Mouse (Mus musculus): ENCODE data around the gene Ankrd13d.
A peak's percentile ranks its signal among the peaks of the same experiment; 100 is the strongest.

The Ankrd13d gene

DNA sequence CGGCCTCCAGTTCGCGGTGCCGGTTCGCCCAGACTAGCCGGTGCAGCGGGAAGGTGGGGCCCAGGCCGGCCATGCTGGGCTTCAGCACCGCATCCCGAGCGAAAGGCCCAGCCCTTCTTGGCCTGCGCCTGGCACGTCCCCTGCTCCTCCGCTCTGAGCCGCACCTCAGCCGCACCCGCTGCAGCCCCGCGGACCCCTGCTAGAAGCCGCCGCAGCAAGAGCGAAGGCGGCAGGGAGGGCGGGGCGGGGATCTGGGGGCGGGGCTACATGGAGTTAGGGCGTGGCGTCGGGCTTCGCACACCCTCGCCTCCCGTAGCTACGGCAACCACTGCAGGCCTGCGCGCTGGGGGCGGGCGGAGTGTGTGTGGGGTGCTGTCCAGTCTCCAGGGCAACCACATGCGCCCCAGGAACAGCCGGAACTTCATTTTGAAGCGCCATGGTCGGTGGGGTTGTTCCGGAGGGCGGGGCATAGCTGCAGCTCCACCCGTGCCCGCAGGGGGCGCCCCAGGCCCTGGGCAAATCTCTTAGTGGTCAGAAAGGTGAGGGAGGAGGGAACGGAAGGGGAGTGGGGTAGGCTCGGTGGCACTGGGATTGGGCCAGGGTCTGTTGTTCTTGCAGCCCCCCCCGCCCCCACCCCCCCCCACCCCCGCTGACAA, at the start of gene Ankrd13d:
TSS of gene Ankrd13d (minus strand) at position 240 of the 656 bp plus-strand sequence.
- DNase-seq (ENCODE audit: low read depth, low spot score), result peak; percentile 96

DNA sequence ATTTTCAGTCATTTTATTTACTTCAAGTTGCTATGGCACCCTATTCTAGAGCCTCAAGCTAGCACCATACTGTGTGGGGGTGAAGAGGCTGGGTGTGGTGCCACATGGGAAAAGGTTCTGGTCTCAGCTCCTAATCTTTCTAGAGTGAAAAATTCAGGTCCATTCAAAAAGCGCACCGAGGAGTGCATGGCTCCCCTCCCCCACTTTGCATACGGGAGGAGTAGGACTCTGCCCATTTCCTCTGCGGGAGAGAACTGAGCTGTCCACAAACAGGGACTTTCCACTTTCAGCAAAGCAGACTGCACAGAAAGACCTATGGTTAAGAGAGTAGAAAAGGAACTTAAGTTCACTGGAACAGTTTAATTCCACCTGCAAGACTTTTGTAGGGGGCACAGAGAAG, 49.7 kb upstream of the Ankrd13d start:
- peak; percentile 89 for DNase-seq (ENCODE audit: low read depth, low spot score)

DNA sequence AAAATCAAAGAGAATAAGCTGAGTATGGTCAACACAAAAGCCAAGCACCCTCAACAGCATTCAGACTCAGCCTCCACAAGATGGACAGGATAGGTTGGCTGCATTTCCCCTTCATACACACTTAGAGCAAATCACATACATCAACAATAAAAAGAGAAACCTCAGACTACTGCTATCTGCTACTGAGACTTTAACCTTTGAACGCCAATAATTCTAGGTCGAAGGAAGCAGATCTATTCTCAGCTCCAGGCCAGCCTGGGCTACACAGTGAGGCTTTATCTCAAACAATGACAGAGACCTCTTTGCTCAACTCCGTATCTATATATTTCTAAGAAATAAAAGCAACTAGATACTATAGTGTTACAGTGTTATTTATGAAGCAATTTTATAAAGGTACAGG, 48.3 kb upstream of the Ankrd13d start:
- no peak for DNase-seq (ENCODE audit: low read depth, low spot score)

DNA sequence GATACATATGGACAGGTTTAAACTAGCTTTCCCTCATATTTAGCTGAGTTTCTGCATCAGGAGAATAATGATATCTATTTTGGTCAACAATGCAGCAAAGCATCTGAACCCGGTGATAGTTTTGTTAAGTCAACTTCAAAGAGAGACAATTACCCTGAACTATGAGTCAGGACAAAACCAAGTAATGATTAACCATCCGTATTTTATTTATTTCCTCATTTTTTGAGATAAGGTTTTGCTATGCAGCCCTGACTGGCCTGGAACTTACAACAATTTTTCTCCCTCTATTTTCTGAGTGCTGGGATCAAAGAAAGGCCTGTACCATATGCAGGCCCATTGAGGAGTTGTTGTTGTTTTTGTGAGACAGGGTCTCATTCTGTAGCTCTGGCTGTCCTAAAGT, 47.7 kb upstream of the Ankrd13d start:
- no peak for DNase-seq (ENCODE audit: low read depth, low spot score)

GRCm38 (mm10) chr19:4328737-4329304, 45.9 kb upstream of the Ankrd13d start:
- DNase-seq (ENCODE audit: low read depth, low spot score), result no peak

DNA sequence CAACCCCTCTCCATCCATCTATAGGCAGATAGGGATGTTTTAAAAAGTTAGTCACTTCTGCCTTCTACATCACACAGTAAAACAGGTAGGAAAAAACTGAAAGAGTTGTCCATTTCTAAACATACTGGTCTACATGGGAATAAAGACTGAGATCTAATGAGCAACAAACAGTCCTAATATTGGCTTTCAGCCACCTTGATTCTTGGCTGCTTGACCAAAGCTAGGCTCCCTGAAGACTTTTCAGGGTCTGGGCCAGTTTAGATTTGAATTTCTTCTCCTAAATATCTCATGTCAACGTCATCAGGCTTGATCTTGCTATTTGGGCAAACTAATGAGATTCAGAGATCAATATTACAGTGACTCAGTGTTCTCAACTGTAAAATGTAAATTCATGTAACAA, 43.9 kb upstream of the Ankrd13d start:
- DNase-seq (ENCODE audit: low read depth, low spot score), result no peak

- no peak for DNase-seq (ENCODE audit: low read depth, low spot score)
Observed at GRCm38 (mm10) chr19:4326106-4326505, 43.2 kb upstream of the Ankrd13d start.

GRCm38 (mm10) chr19:4322134-4322533, 39.2 kb upstream of the Ankrd13d start:
- no peak for DNase-seq (ENCODE audit: low read depth, low spot score)

- DNase-seq (ENCODE audit: low read depth, low spot score), result no peak
Observed at GRCm38 (mm10) chr19:4321622-4322021, 38.7 kb upstream of the Ankrd13d start.

DNA sequence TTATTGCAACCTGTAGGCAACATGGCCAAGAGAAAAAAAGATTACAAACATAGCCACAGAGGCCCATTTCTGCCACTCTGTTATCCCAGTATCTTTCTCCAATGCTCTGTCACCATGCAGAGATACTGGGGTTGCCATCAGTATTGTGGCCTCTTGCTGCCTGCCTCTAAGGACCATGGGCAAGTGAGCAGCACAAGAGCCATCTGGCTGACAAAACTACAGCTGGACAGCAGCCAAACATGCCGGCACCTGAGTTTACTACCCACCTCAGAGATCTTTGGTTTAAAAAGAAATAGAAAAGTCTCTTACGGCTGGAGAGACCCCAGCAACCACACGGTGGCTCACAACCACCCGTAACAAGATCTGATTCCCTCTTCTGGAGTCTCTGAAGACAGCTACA, 36.3 kb upstream of the Ankrd13d start:
- no peak for DNase-seq (ENCODE audit: low read depth, low spot score)

GRCm38 (mm10) chr19:4317181-4317580, 34.2 kb upstream of the Ankrd13d start:
- no peak for DNase-seq (ENCODE audit: low read depth, low spot score)

GRCm38 (mm10) chr19:4315223-4315944, 32.4 kb upstream of the Ankrd13d start:
- DNase-seq (ENCODE audit: low read depth, low spot score), result no peak

DNA sequence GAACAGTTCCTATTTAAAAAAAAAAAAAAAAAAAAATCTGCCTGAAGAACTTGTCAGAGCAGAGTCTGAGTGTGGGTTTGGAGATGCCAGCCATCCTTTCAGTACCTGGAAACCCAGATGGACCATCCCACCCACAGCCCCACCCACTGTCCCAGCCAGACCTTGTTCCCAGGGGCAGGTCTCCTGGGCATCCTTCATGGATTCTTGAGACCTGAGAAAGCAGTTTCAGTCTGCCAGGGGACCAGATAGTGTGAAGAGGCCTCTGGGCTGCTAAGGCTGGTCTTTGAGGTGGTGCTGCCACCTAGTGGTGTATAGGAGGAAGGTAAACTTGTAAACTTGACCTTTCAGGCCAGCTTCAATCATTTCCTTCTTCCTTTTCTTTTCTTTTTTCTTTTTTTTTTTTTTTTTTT, 26.8 kb upstream of the Ankrd13d start:
- DNase-seq (ENCODE audit: low read depth, low spot score), result peak; percentile 82

DNA sequence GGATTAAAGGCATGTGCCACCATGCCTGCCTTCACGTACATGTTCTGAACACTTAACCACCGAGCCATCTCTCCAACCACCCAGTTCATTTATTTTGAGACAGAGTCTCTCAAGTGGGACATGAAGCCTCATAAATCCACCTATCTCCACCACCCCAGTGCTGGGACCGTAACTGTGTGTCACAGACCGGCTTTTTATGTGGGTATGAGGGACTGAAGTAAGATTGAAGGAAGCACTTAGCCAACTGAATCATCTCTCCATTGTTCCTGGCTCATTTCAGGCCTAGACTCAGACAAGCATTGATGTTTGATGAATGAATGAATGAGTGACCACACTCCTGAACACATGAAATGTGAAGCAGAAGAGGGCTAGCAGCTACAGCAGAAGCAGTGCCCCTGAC, 26.4 kb upstream of the Ankrd13d start:
- DNase-seq (ENCODE audit: low read depth, low spot score), result no peak

DNA sequence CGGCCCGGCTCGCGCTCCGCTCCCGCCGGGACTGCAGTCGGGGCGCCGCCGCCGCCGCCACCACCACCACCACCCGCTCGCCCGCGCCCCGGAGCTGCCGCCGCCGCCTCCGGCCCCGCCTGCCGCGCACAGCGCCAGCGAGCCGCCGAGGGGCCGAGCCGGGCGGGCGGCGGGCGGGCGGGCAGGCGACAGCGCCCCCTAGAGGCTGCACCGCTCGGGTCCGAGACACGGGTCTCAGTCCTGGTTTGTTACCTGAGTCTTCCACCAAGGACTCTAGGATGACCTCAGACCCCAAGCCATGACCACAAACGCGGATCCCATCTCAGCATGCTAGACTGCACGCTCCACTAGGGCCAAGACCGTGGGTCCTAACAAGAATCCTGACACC, 23.2 kb upstream of the Ankrd13d start, which contains the start of gene Grk2:
TSS of gene Grk2 (minus strand) at position 33 of the 388 bp plus-strand sequence.
- DNase-seq (ENCODE audit: low read depth, low spot score), result peak; percentile 83

- peak; percentile 83 for DNase-seq (ENCODE audit: low read depth, low spot score)
Observed at GRCm38 (mm10) chr19:4305491-4306189, 22.7 kb upstream of the Ankrd13d start.

GRCm38 (mm10) chr19:4304871-4305321, 22.0 kb upstream of the Ankrd13d start:
- peak; percentile 90 for DNase-seq (ENCODE audit: low read depth, low spot score)

GRCm38 (mm10) chr19:4304251-4304821, 21.4 kb upstream of the Ankrd13d start:
- peak; percentile 93 for DNase-seq (ENCODE audit: low read depth, low spot score)

DNA sequence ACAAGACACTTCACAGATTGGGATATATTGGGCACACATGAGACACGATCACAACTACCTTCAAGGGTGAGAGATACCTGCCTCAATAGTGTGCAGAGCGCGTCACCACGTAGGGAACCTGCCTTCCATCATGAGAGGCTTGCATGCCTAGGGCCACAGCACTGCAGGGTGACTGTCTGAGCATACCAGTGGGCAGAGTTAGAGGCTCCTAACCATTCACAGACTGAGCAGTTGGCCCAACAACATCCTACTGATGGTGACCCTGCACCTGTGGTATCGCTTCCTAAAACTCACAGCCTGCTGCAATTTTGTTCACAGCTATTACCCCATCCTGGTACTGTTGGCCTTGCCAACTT, 20.7 kb upstream of the Ankrd13d start:
- peak; percentile 89 for DNase-seq (ENCODE audit: low read depth, low spot score)

DNA sequence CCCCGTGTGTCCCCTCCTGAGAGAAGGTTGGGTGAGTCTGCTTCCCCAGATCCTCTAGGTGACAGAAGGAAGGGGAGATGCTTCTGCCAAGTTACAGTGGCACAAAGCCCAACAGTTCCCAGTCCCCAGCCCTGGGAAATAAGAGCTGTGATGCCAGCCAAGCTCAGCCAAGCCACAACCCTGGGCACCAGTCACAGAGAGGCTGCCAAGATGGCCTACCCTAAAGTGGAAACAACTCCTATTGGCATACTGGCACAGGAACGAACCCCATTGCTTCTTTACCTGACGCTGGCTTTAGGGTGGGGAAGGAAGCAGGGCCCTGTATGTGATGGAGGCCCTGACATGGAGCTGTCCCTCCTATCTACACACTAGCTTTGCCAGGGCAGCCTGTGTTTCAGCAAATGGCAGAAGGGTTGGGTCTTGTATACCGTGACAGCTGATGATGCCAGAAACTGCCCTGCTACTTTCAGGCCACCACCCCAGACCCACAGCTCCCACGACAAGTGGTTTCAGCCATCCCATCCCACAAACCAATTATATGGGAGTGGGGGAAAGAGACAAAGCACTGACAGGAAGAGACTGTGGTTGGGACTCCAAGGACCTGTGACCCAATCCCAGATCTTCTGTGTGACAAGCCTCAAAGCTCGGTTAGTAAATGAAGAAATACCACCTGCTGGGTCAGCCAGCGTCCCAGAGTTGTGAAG, 20.2 kb upstream of the Ankrd13d start:
- DNase-seq (ENCODE audit: low read depth, low spot score), result no peak
